Mouse (Mus musculus) testis, adult 2 months (tissue): Measurements from ENCODE around the gene Eaf2.

ENCODE experiments used
- CTCF ChIP-seq: fragments of 200-500 bp; IDR thresholded peaks from 2 replicates; pipeline ENCODE4 v1.5.1; 2012; ENCODE audit warnings: low read depth, mild to moderate bottlenecking, inconsistent platforms, low read length, moderate library complexity; ENCODE audit not compliant: control insufficient read depth, insufficient read depth, insufficient replicate concordance
- POLR2A ChIP-seq: fragments of 200-500 bp; IDR thresholded peaks from 2 replicates; pipeline ENCODE4 v1.6.1; 2012; ENCODE audit warnings: low read depth, mild to moderate bottlenecking, inconsistent platforms, low read length, moderate library complexity; ENCODE audit not compliant: control insufficient read depth

DNA sequence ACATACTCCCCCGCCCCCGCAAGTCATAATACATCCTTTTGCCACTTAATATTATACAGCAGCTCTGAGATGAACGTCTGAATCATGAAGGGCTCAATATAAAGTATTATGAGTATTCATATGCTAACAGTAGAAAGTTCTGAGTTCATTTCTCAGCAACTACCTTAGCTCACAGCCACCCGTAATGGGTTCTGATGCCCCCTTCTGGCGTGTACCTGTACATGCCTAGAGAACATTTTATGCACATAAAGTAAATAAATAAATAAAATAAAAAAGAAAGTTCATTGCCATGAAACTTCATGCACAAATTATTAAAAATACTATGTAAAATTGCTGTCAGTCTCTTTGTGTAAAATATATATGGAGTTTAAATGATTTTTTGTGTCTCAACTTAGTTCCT lies 2.5 kb upstream of the Eaf2 start:
- TF ChIP-seq CTCF: no peak
- no peak for TF ChIP-seq POLR2A
